Mouse (Mus musculus) splenic B cell, adult 2 months (primary cell): ENCODE measurements at regions not wholly inside any gene's neighbourhood (a gene's known extent, or its start where the extent isn't known, plus 50 kb on each side); places are given as distances from the start of the nearest gene placed in this dataset.

Experiments
- DNase-seq: peaks from one replicate; pipeline ENCODE4 v3.0.0-alpha.2; 2011; ENCODE audit warnings: low read depth, low spot score
- H3K27me3 ChIP-seq: 2 replicates; pipeline ENCODE4 v1.6.1; 2012; ENCODE audit warnings: mild to moderate bottlenecking, low read length, moderate library complexity, mixed read lengths; ENCODE audit not compliant: control insufficient read depth, poor library complexity, insufficient read depth, severe bottlenecking
- H3K36me3 ChIP-seq: 2 replicates; pipeline ENCODE4 v1.6.1; 2012; ENCODE audit warnings: mild to moderate bottlenecking, low read length, moderate library complexity, mixed read lengths; ENCODE audit not compliant: control insufficient read depth, poor library complexity, insufficient read depth, severe bottlenecking

GRCm38 (mm10) chr2:63454263-63455011, 270.4 kb upstream of the Kcnh7 start:
- H3K36me3 ChIP-seq: no peaks in the 10 kb centered on the region
- no peak for DNase-seq
- H3K27me3 ChIP-seq: no peaks in the 10 kb centered on the region

- Histone ChIP-seq H3K27me3 (no peaks in the 10 kb centered on the region), H3K36me3 (no peaks in the 10 kb centered on the region)
- no peak for DNase-seq
Measured at GRCm38 (mm10) chr2:63452891-63453290, 268.8 kb upstream of the Kcnh7 start.

GRCm38 (mm10) chr2:63452164-63452563, 268.1 kb upstream of the Kcnh7 start:
- no peak for DNase-seq
- H3K27me3 ChIP-seq: no peaks in the 10 kb centered on the region
- H3K36me3 ChIP-seq: no peaks in the 10 kb centered on the region

GRCm38 (mm10) chr2:63434327-63434726, 250.2 kb upstream of the Kcnh7 start:
- no peaks in the 10 kb centered on the region for H3K36me3 ChIP-seq

GRCm38 (mm10) chr2:63405405-63405804, 221.3 kb upstream of the Kcnh7 start:
- DNase-seq: no peak
- Histone ChIP-seq H3K27me3 (no peaks in the 10 kb centered on the region), H3K36me3 (no peaks in the 10 kb centered on the region)

More at GRCm38 (mm10) chr2:63434327-63434726, 250.2 kb upstream of the Kcnh7 start:
- no peaks in the 10 kb centered on the region for H3K27me3 ChIP-seq
- no peak for DNase-seq
